10 mouse cellular contexts compared by ENCODE assay signal in genomic region chr5:114776174-114776573, GRCm38 (mm10). TPM values are rescaled to one million over a fixed set of nuclear protein-coding genes. Genes with fewer than 3 reads are reported as not detected.
DNase-seq lines count a peak whose midpoint lies in the region; ATAC-seq and TF ChIP-seq lines count a peak whose summit lies in the region.
"Had no signal": no experiment of that assay in that cellular context is flagged by ENCODE, and none has a peak within 500 bp of the region (broad histone marks: within the 10 kb centered on the region; RNA-seq: fewer than 3 reads in every experiment).

No protein-coding gene starts in this region.

- no peaks in the 10 kb centered on the region for H3K27me3 ChIP-seq in heart, embryonic 11.5 days (ENCODE audit: control insufficient read depth, insufficient read depth, low read length)
- peaks cover 8% of the 10 kb centered on the region for H3K27me3 ChIP-seq in E14TG2a.4 (ENCODE audit: insufficient read depth, low read length)
- no peaks in the 10 kb centered on the region for H3K27me3 ChIP-seq in forebrain, embryonic 13.5 days
- no peaks in the 10 kb centered on the region for H3K27me3 ChIP-seq in liver, embryonic 15.5 days

- DNase-seq in heart, postnatal 14 days = no peak
- no peak for DNase-seq in urinary bladder, postnatal 36 days (ENCODE audit: low spot score in 2 of 2)
- no peak for DNase-seq in gastrocnemius, postnatal 10 days
- DNase-seq: cerebellum, adult 9-11 months; layer of hippocampus, postnatal 36 days had no signal

- intact Hi-C loops in heart, postnatal 14 days (cut with DNase I) = no loop called here

- H3K9me3 ChIP-seq in heart, embryonic 11.5 days (replicated peaks; ENCODE audit: control insufficient read depth, low read length) = no peaks in the 10 kb centered on the region
- no peaks in the 10 kb centered on the region for H3K9me3 ChIP-seq in E14TG2a.4 (ENCODE audit: low read length)
- H3K9me3 ChIP-seq in forebrain, embryonic 13.5 days (replicated peaks) = no peaks in the 10 kb centered on the region
- no peaks in the 10 kb centered on the region for H3K9me3 ChIP-seq in liver, embryonic 15.5 days (replicated peaks)

- H3K27ac ChIP-seq in heart, embryonic 11.5 days (ENCODE audit: low read depth, low read length) = no peak overlapping the region
- no peak overlapping the region for H3K27ac ChIP-seq in forebrain, embryonic 13.5 days
- H3K27ac ChIP-seq in liver, embryonic 15.5 days (replicated peaks) = peak overlapping the region; percentile 4; the same call in 1 of the 2 replicates

- peak overlapping the region; percentile 94 for H3K4me2 ChIP-seq in heart, embryonic 11.5 days
- H3K4me2 ChIP-seq in forebrain, embryonic 13.5 days = peak overlapping the region; percentile 88
- peak overlapping the region; percentile 91 for H3K4me2 ChIP-seq in liver, embryonic 15.5 days

- 77% methylated on average over 7 of the region's 7 CpGs for WGBS in heart, embryonic 11.5 days (ENCODE audit: insufficient replicate concordance)
- 47% methylated on average over 7 of the region's 7 CpGs for WGBS in forebrain, embryonic 13.5 days
- WGBS in liver, embryonic 15.5 days (ENCODE audit: insufficient replicate concordance) = 29% methylated on average over 7 of the region's 7 CpGs

- peaks cover 31% of the 10 kb centered on the region for H3K4me1 ChIP-seq in heart, embryonic 11.5 days (ENCODE audit: control insufficient read depth, insufficient read depth, low read length)
- H3K4me1 ChIP-seq in E14TG2a.4 (replicated peaks; ENCODE audit: low read depth, low read length) = peaks cover 66% of the 10 kb centered on the region
- H3K4me1 ChIP-seq in forebrain, embryonic 13.5 days = peaks cover 53% of the 10 kb centered on the region
- H3K4me1 ChIP-seq in liver, embryonic 15.5 days (replicated peaks) = peaks cover 80% of the 10 kb centered on the region

- ATAC-seq in heart, embryonic 11.5 days (replicated peaks; ENCODE audit: insufficient number of reproducible peaks, low FRiP score, low TSS enrichment) = no peak
- no peak for ATAC-seq in forebrain, embryonic 13.5 days
- ATAC-seq in liver, embryonic 15.5 days (ENCODE audit: insufficient read depth) = no peak
- no peak for ATAC-seq in megakaryocyte progenitor cell, adult 5-6 weeks (replicated peaks; ENCODE audit: poor library complexity)

- no peak for TF ChIP-seq CTCF in E14TG2a.4 (conservative IDR thresholded peaks at IDR 0.05; ENCODE audit: low read length)

- peak overlapping the region; percentile 100 for H3K4me3 ChIP-seq in heart, embryonic 11.5 days (ENCODE audit: low read depth, low read length)
- H3K4me3 ChIP-seq in E14TG2a.4 (replicated peaks; ENCODE audit: low read length) = peak overlapping the region; percentile 97
- peak overlapping the region; percentile 98 for H3K4me3 ChIP-seq in forebrain, embryonic 13.5 days
- H3K4me3 ChIP-seq in liver, embryonic 15.5 days (replicated peaks) = peak overlapping the region; percentile 100

- no peaks in the 10 kb centered on the region for H3K36me3 ChIP-seq in heart, embryonic 11.5 days (ENCODE audit: control insufficient read depth, insufficient read depth, low read length)
- H3K36me3 ChIP-seq in E14TG2a.4 (ENCODE audit: insufficient read depth, low read length) = 0 out of 2 replicates have a peak, but pooled peaks cover 3% of the 10 kb centered on the region
- H3K36me3 ChIP-seq in forebrain, embryonic 13.5 days (ENCODE audit: poor library complexity, severe bottlenecking) = no peaks in the 10 kb centered on the region
- H3K36me3 ChIP-seq in liver, embryonic 15.5 days (replicated peaks) = no peaks in the 10 kb centered on the region

- H3K9ac ChIP-seq in heart, embryonic 11.5 days (ENCODE audit: low read depth, low read length) = no peak overlapping the region
- H3K9ac ChIP-seq in forebrain, embryonic 13.5 days = no peak overlapping the region
- H3K9ac ChIP-seq in liver, embryonic 15.5 days = peak overlapping the region; percentile 99

RNA-seq across cellular contexts. Expression of gene Git2, which starts 0.9 kb away (rescaled TPM):
- polyA plus RNA-seq in heart, embryonic 11.5 days (2014; fragmentation: Nextera tagmentation; extraction: Ambion mirVana) = 28.9 and 30.6 TPM in 2 replicates
- total RNA-seq in heart, postnatal 14 days (2021) = 10 to 100 TPM; 42.4 to 44.8 TPM
- polyA plus RNA-seq in forebrain, embryonic 13.5 days (2015; fragmentation: Nextera tagmentation; extraction: Ambion mirVana) = 41.2 and 45.3 TPM in 2 replicates
- 16.3 and 16.5 TPM in 2 replicates for polyA plus RNA-seq in liver, embryonic 15.5 days (2015; fragmentation: Nextera tagmentation; extraction: Ambion mirVana)
- 10 to 100 TPM; 25.5 to 31.9 TPM for total RNA-seq in gastrocnemius, postnatal 10 days (2021)
- 84.7 and 88.9 TPM in 2 replicates for total RNA-seq in megakaryocyte progenitor cell, adult 5-6 weeks (2015)
- 73.6 and 81.1 TPM in 2 replicates for total RNA-seq in megakaryocyte progenitor cell, adult 5-6 weeks (2017)

RNA-seq across cellular contexts. Expression of gene Ankrd13a, which starts 1.7 kb away (rescaled TPM):
- 37.6 and 39.7 TPM in 2 replicates for polyA plus RNA-seq in heart, embryonic 11.5 days (2014; fragmentation: Nextera tagmentation; extraction: Ambion mirVana)
- 10 to 100 TPM; 45.7 to 46.5 TPM for total RNA-seq in heart, postnatal 14 days (2021)
- polyA plus RNA-seq in forebrain, embryonic 13.5 days (2015; fragmentation: Nextera tagmentation; extraction: Ambion mirVana) = 26.8 and 30.0 TPM in 2 replicates
- 41.0 and 42.8 TPM in 2 replicates for polyA plus RNA-seq in liver, embryonic 15.5 days (2015; fragmentation: Nextera tagmentation; extraction: Ambion mirVana)
- total RNA-seq in gastrocnemius, postnatal 10 days (2021) = 10 to 100 TPM; 37.1 to 39.5 TPM
- total RNA-seq in megakaryocyte progenitor cell, adult 5-6 weeks (2015) = 264 and 290 TPM in 2 replicates
- 298 and 323 TPM in 2 replicates for total RNA-seq in megakaryocyte progenitor cell, adult 5-6 weeks (2017)

RNA-seq across cellular contexts. Expression of gene 1500011B03Rik, which starts 47.1 kb away (rescaled TPM):
- 62.7 and 63.7 TPM in 2 replicates for polyA plus RNA-seq in heart, embryonic 11.5 days (2014; fragmentation: Nextera tagmentation; extraction: Ambion mirVana)
- total RNA-seq in heart, postnatal 14 days (2021) = 10 to 100 TPM in 1 of 2 experiments, 1 to 10 TPM in 1; 8.6 to 12.3 TPM
- 184 and 195 TPM in 2 replicates for polyA plus RNA-seq in forebrain, embryonic 13.5 days (2015; fragmentation: Nextera tagmentation; extraction: Ambion mirVana)
- 21.3 and 21.4 TPM in 2 replicates for polyA plus RNA-seq in liver, embryonic 15.5 days (2015; fragmentation: Nextera tagmentation; extraction: Ambion mirVana)
- 10 to 100 TPM; 18.2 to 18.9 TPM for total RNA-seq in gastrocnemius, postnatal 10 days (2021)
- 61.6 and 65.6 TPM in 2 replicates for total RNA-seq in megakaryocyte progenitor cell, adult 5-6 weeks (2015)
- 35.0 and 36.2 TPM in 2 replicates for total RNA-seq in megakaryocyte progenitor cell, adult 5-6 weeks (2017)

Comparison
In these comparisons a context has a peak if more than half of its experiments do, and no peak if none do; other contexts are left out.
1. RNA of gene Ankrd13a, which starts 1.7 kb away (total RNA-seq): 264 to 323 TPM in megakaryocyte progenitor cell, adult 5-6 weeks; 45.7 to 46.5 TPM in heart, postnatal 14 days and 37.1 to 39.5 TPM in gastrocnemius, postnatal 10 days; every median in the first group is over 4 times any median in the second.
2. Peak in every context shown above with its lines, with median percentiles within 50 percentile points of each other: H3K4me2 ChIP-seq and H3K4me3 ChIP-seq.